In the genomic region with DNA sequence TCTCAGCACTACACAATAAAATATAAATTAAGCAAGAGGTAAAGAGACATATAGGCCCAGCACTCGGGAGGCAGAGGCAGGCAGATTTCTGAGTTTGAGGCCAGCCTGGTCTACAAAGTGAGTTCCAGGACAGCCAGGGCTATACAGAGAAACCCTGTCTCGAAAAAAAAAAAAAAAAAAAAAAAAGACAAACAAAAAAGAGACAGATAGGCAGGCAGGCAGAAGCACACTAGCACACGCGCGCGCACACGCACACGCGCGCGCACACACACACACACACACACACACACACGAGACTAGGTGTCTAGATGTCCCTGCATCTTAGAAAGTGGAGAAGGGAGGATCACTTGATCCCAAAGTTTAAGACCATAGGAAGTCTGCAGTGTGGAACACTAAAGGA, we compare ENCODE assay signal across 1 mouse cellular context.
TF ChIP-seq lines count a peak whose summit lies in the region.

No protein-coding gene starts in this region.

TF ChIP-seq in MEL, 35 proteins besides CTCF, POLR2A, EP300 and RAD21:
- peak; percentile 78 for TF ChIP-seq ZNF384 (IDR thresholded peaks at IDR 0.05; ENCODE audit: low read depth, low read length)
TF ChIP-seq in MEL: peak in this region for 1; not testable (repeated sequence) for 34.
